Mouse (Mus musculus) bone marrow, adult 2 months (tissue): ENCODE measurements around the gene Dnajb14.

Experiments used
- CTCF ChIP-seq: fragments of 200-500 bp; IDR thresholded peaks from 2 replicates; pipeline ENCODE4 v1.5.1; 2011; ENCODE audit warnings: low read length, control low read depth; ENCODE audit not compliant: control insufficient read depth, insufficient read depth
- POLR2A ChIP-seq: fragments of 200-500 bp; IDR thresholded peaks from 2 replicates; pipeline ENCODE4 v1.6.1; 2011; ENCODE audit warnings: low read depth, mild to moderate bottlenecking, control low read depth, low read length, borderline replicate concordance; ENCODE audit not compliant: control insufficient read depth

GRCm38 (mm10) chr3:137891089-137891488 lies 23.6 kb downstream of the Dnajb14 start:
- TF ChIP-seq CTCF, result no peak
- no peak for TF ChIP-seq POLR2A
